Mouse (Mus musculus): ENCODE data around the gene Scgb1c1. TPM values are rescaled to one million over a fixed set of nuclear protein-coding genes. Genes with fewer than 3 reads are reported as not detected.

Scgb1c1 gene
- total and polyA plus RNA-seq, 3 experiments: 22.6 to 56.6 (median 27.5) TPM

DNA sequence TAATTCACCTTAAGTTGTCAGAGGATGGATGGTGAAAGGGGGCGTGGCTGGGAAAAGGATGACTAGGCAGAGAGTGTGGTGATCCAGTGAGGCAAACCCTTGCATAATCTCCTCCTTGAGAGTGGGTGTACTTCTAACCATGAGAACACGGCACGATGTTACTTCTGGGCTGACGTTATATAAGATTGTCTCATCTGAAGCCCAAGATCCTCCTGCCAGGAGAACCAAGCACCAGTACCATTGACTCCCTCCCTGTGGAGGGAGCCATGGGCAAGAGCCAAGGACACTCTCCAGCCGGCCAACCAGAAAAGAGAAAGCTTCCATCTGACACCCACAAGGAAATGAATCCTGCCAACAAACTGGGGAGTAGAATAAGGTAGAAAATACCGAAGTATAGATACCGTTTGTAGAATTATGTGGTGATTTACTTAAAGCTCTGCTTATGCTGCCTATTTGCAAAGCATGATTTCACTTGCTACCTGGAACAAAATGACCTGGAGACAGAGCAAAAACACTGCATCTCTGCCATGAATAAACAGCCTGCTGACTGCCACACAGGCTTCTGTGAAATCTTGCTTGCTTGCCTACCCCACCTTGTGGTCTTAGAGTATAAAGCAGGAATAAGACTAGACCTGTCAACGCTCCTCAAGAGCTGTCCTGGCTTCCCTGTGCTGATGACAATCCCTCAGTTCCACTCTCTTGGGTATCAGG lies 17.0 kb upstream of the Scgb1c1 start:
- H3K79me2 ChIP-seq (replicated peaks; ENCODE audit: control insufficient read depth, insufficient read depth, low read length): no peaks in the 10 kb centered on the region
- no peaks in the 10 kb centered on the region for H3K36me3 ChIP-seq (ENCODE audit: control insufficient read depth, insufficient read depth, low read length)
- no peaks in the 10 kb centered on the region; the same call in 1 of the 2 replicates for H3K4me1 ChIP-seq (ENCODE audit: control insufficient read depth, insufficient read depth, low read length)
- intact Hi-C loops (cut with DNase I): loop anchor here (5.0 kb wide), 1 partner anchor 751 kb away; no protein-coding TSS in a partner anchor
- 15% methylated on average over 8 of the region's 8 CpGs for WGBS
- H3K27me3 ChIP-seq (ENCODE audit: control insufficient read depth, insufficient read depth, low read length): no peaks in the 10 kb centered on the region
- H3K4me3 ChIP-seq: no peak overlapping the region
- no peak overlapping the region for H3K27ac ChIP-seq
- no peak for DNase-seq
- H3K9ac ChIP-seq (ENCODE audit: low read depth, low read length): no peak overlapping the region
- no peak for TF ChIP-seq POLR2A (IDR thresholded peaks at IDR 0.05; ENCODE audit: insufficient read depth, low read depth, low read length)
- TF ChIP-seq CTCF (IDR thresholded peaks at IDR 0.05): peak; percentile 59

DNA sequence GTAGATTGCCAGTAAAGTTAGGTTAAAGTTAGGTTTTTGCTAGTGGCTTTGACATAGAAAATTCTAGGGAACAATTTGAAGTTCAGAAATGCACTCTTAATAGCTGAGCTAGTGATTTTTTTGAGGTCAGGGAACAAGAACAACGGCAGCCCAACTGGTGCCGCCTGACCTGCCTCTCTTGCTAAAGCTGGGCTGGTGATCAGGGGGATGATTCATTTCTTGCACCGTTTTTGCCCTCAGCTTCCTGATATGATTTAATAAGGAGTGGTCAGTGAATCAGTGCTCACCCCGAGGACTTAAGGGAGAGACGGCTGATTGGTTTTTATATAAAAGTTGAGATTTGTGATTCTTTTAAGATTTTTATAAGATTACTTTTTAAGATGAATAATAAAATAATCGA lies 13.9 kb upstream of the Scgb1c1 start:
- no peak overlapping the region for H3K27ac ChIP-seq
- H3K27me3 ChIP-seq (ENCODE audit: control insufficient read depth, insufficient read depth, low read length): no peaks in the 10 kb centered on the region
- WGBS: 47% methylated on average over 6 of the region's 6 CpGs
- intact Hi-C loops (cut with DNase I): no loop called here
- H3K36me3 ChIP-seq (ENCODE audit: control insufficient read depth, insufficient read depth, low read length): no peaks in the 10 kb centered on the region
- no peaks in the 10 kb centered on the region for H3K79me2 ChIP-seq (replicated peaks; ENCODE audit: control insufficient read depth, insufficient read depth, low read length)
- DNase-seq: no peak
- no peak overlapping the region for H3K9ac ChIP-seq (ENCODE audit: low read depth, low read length)
- TF ChIP-seq POLR2A (IDR thresholded peaks at IDR 0.05; ENCODE audit: insufficient read depth, low read depth, low read length) (no peak), EP300 (IDR thresholded peaks at IDR 0.05; ENCODE audit: insufficient read depth, low read depth, low read length) (no peak), CTCF (IDR thresholded peaks at IDR 0.05) (no peak)
- H3K4me1 ChIP-seq (ENCODE audit: control insufficient read depth, insufficient read depth, low read length): no peaks in the 10 kb centered on the region; the same call in 1 of the 2 replicates
- no peak overlapping the region for H3K4me3 ChIP-seq

DNA sequence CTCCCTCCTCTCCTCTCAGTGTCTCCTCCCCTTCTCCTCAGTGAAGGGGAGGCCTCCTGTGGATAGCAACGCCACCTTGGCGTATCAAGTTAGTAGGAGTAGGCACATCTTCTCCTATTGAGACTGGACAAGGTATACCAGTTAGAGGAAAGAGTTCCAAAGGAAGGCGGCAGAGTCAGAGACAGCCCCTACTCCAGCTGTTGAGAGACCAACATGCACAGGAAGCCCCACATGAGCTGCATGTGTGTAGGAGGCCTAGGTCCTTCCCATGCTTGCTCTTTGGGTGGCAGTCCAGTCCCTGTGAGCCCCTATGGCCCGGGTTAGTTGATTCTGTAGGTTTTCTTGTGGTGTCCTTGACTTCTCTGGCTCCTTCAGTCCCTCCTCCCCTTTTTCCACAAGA lies 12.0 kb upstream of the Scgb1c1 start:
- no peaks in the 10 kb centered on the region for H3K27me3 ChIP-seq (ENCODE audit: control insufficient read depth, insufficient read depth, low read length)
- H3K4me3 ChIP-seq: no peak overlapping the region
- DNase-seq: no peak
- no peak overlapping the region for H3K9ac ChIP-seq (ENCODE audit: low read depth, low read length)
- no peak for TF ChIP-seq POLR2A (IDR thresholded peaks at IDR 0.05; ENCODE audit: insufficient read depth, low read depth, low read length)
- no peak for TF ChIP-seq EP300 (IDR thresholded peaks at IDR 0.05; ENCODE audit: insufficient read depth, low read depth, low read length)
- no peak for TF ChIP-seq CTCF (IDR thresholded peaks at IDR 0.05)
- 80% methylated on average over 4 of the region's 4 CpGs for WGBS
- no peak overlapping the region for H3K27ac ChIP-seq
- H3K36me3 ChIP-seq (ENCODE audit: control insufficient read depth, insufficient read depth, low read length): no peaks in the 10 kb centered on the region
- H3K4me1 ChIP-seq (ENCODE audit: control insufficient read depth, insufficient read depth, low read length): no peaks in the 10 kb centered on the region
- no peaks in the 10 kb centered on the region for H3K79me2 ChIP-seq (replicated peaks; ENCODE audit: control insufficient read depth, insufficient read depth, low read length)
- intact Hi-C loops (cut with DNase I): no loop called here

DNA sequence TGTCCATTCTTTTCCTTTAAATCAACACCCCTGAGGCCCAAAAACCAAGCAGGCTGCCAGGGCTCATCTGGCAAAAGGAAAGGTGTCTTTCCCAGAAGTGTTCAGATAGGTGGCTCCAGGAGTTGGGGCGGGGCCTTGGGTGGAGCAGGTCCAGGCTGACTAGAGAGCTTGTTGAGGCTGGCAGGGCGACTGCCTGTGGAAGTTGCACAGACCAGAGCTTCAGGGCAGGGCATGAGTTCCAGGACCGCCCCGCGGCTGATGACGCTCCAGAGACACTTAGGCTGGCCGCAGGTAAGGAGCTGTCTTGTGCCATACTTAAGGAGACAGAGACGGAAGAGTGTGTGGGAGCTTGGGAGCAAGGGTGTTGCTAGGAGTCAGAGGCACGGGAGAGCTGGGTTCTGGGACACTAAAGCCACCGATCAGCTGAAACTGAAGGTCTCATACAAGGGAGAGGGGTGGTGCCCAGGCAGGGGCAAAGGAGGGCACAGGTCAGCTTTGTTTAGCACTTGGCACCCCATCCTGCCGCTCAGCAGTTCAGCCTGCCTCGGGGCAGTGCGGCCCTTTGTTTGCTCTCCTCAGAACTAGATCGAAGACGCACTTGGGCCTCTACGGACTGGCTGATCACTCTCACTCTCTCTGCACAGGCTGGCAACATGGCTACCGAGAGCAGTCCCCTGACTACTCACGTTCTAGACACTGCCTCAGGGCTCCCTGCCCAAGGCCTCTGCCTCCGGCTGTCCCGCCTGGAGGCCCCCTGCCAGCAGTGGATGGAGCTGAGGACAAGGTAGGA lies 10.2 kb upstream of the Scgb1c1 start, which contains the start of gene Urah:
Gene Urah (plus strand): TSS at position 51 of the 790 bp plus-strand sequence.
- no peak within 1 kb of the TSS for H3K4me3 ChIP-seq
- no peaks in the 10 kb centered on the region for H3K27me3 ChIP-seq (ENCODE audit: control insufficient read depth, insufficient read depth, low read length)
- no peaks in the 10 kb centered on the region for H3K4me1 ChIP-seq (ENCODE audit: control insufficient read depth, insufficient read depth, low read length)
- intact Hi-C loops (cut with DNase I): no loop called here
- H3K36me3 ChIP-seq (ENCODE audit: control insufficient read depth, insufficient read depth, low read length): no peaks in the 10 kb centered on the region
- no peaks in the 10 kb centered on the region for H3K79me2 ChIP-seq (replicated peaks; ENCODE audit: control insufficient read depth, insufficient read depth, low read length)
- DNase-seq: no peak
- TF ChIP-seq CTCF (IDR thresholded peaks at IDR 0.05) (no peak), EP300 (IDR thresholded peaks at IDR 0.05; ENCODE audit: insufficient read depth, low read depth, low read length) (no peak), POLR2A (IDR thresholded peaks at IDR 0.05; ENCODE audit: insufficient read depth, low read depth, low read length) (no peak)
- WGBS: 50% methylated on average over 20 of the region's 20 CpGs
- H3K27ac ChIP-seq: no peak within 1 kb of the TSS
- no peak within 1 kb of the TSS for H3K9ac ChIP-seq (ENCODE audit: low read depth, low read length)

DNA sequence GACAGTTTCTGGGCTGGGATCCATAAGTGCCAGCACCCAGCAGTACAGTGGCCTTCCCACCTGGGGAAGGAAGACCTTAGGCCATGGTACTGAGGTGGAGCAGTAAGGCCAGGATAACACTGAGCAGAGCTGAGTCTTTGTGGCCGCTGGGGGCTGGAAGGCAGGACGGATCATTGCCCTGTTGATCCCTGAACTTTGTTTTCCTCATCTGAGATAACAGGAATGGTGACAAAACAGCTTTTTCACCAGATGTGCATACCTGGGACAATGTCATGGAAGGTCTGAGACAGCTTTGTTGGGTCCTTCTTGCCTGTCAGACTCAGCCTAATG lies 9.6 kb upstream of the Scgb1c1 start:
- intact Hi-C loops (cut with DNase I): no loop called here
- H3K27ac ChIP-seq: no peak overlapping the region
- H3K79me2 ChIP-seq (replicated peaks; ENCODE audit: control insufficient read depth, insufficient read depth, low read length): no peaks in the 10 kb centered on the region
- no peaks in the 10 kb centered on the region for H3K36me3 ChIP-seq (ENCODE audit: control insufficient read depth, insufficient read depth, low read length)
- H3K27me3 ChIP-seq (ENCODE audit: control insufficient read depth, insufficient read depth, low read length): no peaks in the 10 kb centered on the region
- no peaks in the 10 kb centered on the region for H3K4me1 ChIP-seq (ENCODE audit: control insufficient read depth, insufficient read depth, low read length)
- WGBS: 59% methylated on average over 2 of the region's 2 CpGs
- no peak for DNase-seq
- H3K9ac ChIP-seq (ENCODE audit: low read depth, low read length): no peak overlapping the region
- no peak overlapping the region for H3K4me3 ChIP-seq
- no peak for TF ChIP-seq EP300 (IDR thresholded peaks at IDR 0.05; ENCODE audit: insufficient read depth, low read depth, low read length)
- no peak for TF ChIP-seq CTCF (IDR thresholded peaks at IDR 0.05)
- no peak for TF ChIP-seq POLR2A (IDR thresholded peaks at IDR 0.05; ENCODE audit: insufficient read depth, low read depth, low read length)

All from heart, adult 2 months (tissue).